Mouse (Mus musculus) ovary, adult 10 weeks (tissue): Measurements from ENCODE around the gene Myl6b. TPM values are rescaled to one million over a fixed set of nuclear protein-coding genes. Genes with fewer than 3 reads are reported as not detected.

Experiments used
- polyA plus RNA-seq: library from polyadenylated mRNA; stranded (reverse); fragments of 350-450 nt; fragmentation: Illumina TruSeq; extraction: RNeasy Lipid Tissue Mini Kit (QIAGEN cat#74804); gene quantifications from one replicate; pipeline ENCODE4 v1.2.3, GENCODE M21; 2014

Gene Myl6b
- not detected for polyA plus RNA-seq

DNA sequence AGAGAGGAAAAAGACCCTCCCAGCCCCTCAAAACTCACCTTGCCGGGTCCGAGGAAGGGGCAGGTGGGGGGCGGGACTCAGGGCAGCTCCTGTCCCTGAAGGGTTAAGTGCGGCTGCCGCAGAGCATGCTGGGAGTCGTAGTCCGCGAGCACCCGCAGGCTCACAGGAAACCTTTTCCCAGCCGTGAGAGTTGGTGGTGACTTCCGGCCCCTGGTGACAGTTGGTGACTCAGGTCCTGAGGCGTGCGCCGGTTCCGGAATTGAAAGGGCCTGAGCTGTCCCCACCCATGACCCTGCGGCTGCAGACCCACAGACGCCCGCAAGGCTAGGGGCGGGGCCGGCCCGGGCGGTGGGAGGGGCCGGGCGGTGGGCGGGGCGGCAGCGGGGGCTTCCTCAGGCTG, at the start of gene Myl6b:
Gene Myl6b (minus strand): TSS at position 96 of the 400 bp plus-strand sequence.

DNA sequence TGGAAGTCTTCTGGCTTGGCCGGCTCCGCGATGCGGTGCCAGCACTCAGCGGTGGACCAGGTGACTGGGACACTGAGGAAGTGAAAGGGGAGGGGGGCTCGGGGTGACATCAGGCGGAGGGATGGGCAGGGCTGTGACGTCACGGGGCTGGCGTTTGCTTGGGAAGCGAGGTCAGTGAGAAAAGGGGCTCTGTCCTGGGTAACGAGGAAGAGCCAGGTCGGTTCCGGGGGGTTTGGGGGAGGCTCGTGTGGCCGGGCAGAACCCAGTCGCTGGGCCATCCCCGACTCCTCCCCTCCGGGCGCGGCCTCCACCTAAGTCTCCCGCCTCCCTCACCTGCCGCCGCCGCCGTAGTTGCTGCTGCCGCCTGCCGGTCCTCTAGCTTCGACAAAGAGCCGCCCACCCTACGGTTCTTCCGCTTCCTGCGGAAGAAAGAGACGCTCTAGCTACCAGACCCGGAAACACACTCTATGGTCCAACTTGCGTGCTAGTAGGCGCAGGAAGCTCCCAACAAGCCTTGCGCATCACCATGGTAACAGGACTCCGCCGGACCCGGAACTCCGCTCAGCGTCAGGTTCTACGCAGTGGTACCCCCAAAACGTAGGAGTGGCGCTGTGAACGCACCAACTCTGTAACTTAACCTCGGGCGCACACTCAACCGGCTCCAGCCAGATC, 49.0 kb upstream of the Myl6b start, which contains the start of gene Zc3h10:
Gene Zc3h10 (minus strand): TSS at position 414 of the 672 bp plus-strand sequence.

DNA sequence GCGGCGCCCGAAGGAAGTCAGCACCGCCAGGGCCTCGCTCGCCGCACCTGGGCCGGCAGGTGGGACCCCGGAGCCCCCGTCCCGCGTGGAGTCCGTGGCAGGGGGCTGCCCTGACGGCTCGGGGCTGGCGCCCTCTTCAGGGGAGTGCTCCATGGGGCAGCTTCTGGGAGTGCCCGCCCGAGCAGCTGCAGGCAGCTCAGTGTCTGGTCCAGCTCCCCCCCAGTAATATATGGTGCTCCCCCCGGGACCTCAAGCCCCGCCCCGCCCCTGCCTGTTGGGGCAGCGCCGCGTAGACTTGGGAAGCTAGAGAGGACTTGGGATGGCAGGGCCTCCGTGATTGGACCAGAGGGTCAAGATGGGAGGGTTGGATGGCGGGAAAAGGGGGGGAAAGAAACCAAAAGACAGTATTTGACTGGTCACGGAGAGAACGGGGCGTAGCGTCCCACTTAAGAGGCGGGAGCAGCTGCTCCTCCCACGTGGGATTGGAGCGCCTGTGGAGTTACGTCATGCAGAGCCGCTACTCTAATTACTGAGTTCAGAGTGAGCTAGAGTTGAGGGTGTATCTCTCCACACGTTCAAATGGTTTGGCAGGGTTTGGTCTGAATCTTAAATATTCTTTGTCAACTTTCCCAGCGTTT, 27.3 kb upstream of the Myl6b start, which contains the start of gene Esyt1:
Gene Esyt1 (minus strand): TSS at position 201 of the 638 bp plus-strand sequence.

DNA sequence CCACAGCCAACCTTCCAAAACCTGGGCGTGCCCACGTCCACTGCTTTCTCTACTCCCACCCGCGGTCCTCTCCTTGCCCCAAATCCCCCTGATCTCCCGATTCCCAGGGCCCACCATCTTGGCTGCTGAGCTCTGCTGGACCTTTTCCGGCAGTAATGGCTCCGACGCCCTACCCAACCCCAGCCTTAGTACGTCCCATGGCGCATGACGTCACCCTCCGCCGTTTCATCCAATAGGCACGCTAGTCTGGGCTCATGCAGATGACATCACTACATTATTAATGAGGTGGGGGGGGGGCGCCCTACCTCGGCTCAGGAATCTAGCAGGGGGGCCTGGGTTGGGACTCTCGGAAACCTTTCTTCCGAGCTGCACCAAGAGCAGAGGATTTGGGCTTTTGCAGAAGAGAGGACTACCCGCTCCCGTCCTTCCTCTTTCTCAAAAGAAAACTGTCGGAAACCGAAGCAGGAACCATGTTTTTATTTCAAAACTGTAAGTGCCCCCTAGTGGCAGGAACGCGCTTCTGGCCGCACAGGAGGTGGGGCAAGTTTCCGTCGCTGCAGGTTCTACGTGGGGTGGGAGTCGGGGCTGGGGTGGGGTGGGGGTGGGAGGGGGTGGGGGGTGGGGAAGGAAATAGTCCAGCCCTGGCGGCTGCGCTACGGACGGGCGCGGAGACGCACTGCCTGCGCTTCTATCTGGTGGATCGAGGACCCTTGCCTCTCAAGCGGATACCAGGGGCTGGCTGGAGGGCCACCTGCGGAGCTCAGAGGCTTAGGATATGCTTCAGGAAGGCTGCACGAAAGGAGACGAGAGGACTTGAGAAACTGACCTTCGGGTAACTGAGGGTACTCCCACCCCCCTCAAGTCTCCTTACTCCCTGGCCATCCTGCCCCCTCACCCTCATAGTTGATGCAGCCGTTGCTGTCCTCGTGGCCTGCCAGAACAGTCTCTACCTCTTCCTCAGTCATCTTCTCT, 4.5 kb downstream of the Myl6b start, which contains the start of gene Myl6:
Gene Myl6 (minus strand): TSS at position 451 of the 972 bp plus-strand sequence.

DNA sequence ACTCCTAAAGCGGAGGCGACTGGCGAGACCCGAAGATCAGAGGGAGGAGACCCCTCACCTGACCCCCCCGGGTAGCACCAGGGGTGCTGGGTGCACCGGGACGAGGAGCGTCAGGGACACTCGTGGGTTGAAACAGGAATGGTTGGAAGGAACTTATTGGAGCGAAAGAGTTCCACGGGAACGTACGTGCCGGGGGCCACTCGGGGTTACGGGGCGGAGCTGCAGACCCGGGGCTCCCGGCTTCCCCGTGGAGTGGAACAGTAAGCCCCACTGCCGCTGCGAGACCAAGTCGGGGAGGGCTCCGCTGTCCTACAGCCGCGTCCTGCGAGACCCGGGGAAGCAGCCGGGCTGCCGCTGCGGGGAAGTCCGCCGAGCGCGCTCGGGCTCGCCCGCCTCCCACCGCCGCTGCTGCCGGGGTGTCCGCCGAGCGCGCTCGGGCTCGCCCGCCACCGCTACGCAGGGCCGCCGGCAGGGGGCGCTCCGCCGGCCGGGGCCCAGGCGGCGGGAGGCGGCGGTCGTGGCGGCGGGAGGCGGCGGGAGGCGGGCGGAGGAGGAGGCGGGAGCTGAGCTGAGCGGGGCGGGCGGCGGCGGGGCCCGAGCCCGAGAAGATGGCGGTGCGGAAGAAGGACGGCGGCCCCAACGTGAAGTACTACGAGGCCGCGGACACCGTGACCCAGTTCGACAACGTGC, 39.6 kb downstream of the Myl6b start, which contains the start of gene Smarcc2:
Gene Smarcc2 (plus strand): TSS at position 530 of the 690 bp plus-strand sequence.

Other genes with a start within 250 kb of the Myl6b start
- not detected for gene Apon, start 244.6 kb downstream of the Myl6b start, polyA plus RNA-seq
- gene Apof, start 230.0 kb downstream of the Myl6b start, polyA plus RNA-seq = 1.00 TPM
- gene Stat2, start 228.1 kb downstream of the Myl6b start, polyA plus RNA-seq = 7.4 TPM
- gene Il23a, start 199.9 kb downstream of the Myl6b start, polyA plus RNA-seq = not detected
- gene Pan2, start 195.3 kb downstream of the Myl6b start, polyA plus RNA-seq = 7.2 TPM
- 55.8 TPM for gene Cnpy2, start 176.2 kb downstream of the Myl6b start, polyA plus RNA-seq
- gene Cs, start 161.0 kb downstream of the Myl6b start, polyA plus RNA-seq = 85.3 TPM
- 3.9 TPM for gene Coq10a, start 129.7 kb downstream of the Myl6b start, polyA plus RNA-seq
- gene Ankrd52, start 121.6 kb downstream of the Myl6b start, polyA plus RNA-seq = 8.8 TPM
- gene Slc39a5, start 97.5 kb downstream of the Myl6b start, polyA plus RNA-seq = not detected
- gene Nabp2, start 87.2 kb downstream of the Myl6b start, polyA plus RNA-seq = 13.7 TPM
- 10.5 TPM for gene Rnf41, start 87.0 kb downstream of the Myl6b start, polyA plus RNA-seq
- gene Smarcc2, start 39.4 kb downstream of the Myl6b start, polyA plus RNA-seq = 62.3 TPM
- 108 TPM for gene Myl6, start 4.5 kb downstream of the Myl6b start, polyA plus RNA-seq
- gene Esyt1, start 27.2 kb upstream of the Myl6b start, polyA plus RNA-seq = 6.2 TPM
- gene Zc3h10, start 49.1 kb upstream of the Myl6b start, polyA plus RNA-seq = 1.3 TPM
- 14.5 TPM for gene Rpl41, start 50.6 kb upstream of the Myl6b start, polyA plus RNA-seq
- 143 TPM for gene Pa2g4, start 67.3 kb upstream of the Myl6b start, polyA plus RNA-seq
- gene Erbb3, start 91.0 kb upstream of the Myl6b start, polyA plus RNA-seq = 3.8 TPM
- 6.0 TPM for gene Rps26, start 128.1 kb upstream of the Myl6b start, polyA plus RNA-seq
- gene Ikzf4, start 147.3 kb upstream of the Myl6b start, polyA plus RNA-seq = 2.1 TPM
- 5.7 TPM for gene Suox, start 175.4 kb upstream of the Myl6b start, polyA plus RNA-seq
- gene Rab5b, start 197.6 kb upstream of the Myl6b start, polyA plus RNA-seq = 121 TPM
- not detected for gene Pmel, start 205.5 kb upstream of the Myl6b start, polyA plus RNA-seq
- 24.2 TPM for gene Cdk2, start 206.3 kb upstream of the Myl6b start, polyA plus RNA-seq
- 3.8 TPM for gene Dgka, start 246.2 kb upstream of the Myl6b start, polyA plus RNA-seq
- gene Pym1, start 249.2 kb upstream of the Myl6b start, polyA plus RNA-seq = 0.71 TPM